Mouse (Mus musculus): ENCODE data around the gene Ptpra.
A peak's percentile ranks its signal among the peaks of the same experiment; 100 is the strongest.

Ptpra gene

DNA sequence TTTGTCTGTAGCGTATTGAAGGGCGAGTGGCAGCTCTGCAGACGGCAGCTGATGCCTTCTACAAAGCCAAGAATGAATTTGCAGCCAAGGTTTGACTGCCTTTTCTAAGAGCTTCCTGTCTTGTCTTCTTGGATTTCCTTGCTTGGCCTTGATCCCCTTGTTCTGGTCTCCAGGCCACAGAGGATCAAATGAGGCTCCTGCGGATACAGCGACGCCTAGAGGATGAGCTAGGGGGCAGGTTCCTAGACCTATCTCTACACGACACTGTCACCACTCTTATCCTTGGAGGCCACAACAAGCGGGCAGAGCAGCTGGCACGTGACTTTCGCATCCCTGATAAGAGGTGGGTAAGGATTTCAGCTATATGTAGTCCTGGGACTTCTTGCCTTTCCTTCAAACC, 7.9 kb upstream of the Ptpra start:
- peak; percentile 53 for DNase-seq (ENCODE audit: low read depth, low spot score)

DNA sequence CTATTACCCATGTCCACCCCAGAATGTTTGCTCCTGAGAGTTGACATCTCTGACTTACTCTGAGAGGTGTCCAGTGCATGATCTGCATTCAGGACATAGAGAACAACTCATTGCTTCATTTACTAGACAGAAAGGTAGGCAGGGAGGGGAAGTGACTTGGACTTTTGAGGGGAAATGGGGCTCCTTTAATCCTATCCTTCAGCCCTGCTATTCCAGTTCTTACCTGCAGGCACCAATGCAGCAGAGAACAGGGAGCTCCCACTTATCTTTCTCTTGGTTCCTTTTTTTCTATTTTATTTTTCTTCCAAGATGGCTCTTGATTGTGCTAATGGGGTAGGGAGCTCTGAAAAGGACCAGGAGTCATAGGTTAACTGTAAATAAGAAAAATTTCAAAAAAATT, 1.6 kb upstream of the Ptpra start:
- peak; percentile 21 for DNase-seq (ENCODE audit: low read depth, low spot score)

DNA sequence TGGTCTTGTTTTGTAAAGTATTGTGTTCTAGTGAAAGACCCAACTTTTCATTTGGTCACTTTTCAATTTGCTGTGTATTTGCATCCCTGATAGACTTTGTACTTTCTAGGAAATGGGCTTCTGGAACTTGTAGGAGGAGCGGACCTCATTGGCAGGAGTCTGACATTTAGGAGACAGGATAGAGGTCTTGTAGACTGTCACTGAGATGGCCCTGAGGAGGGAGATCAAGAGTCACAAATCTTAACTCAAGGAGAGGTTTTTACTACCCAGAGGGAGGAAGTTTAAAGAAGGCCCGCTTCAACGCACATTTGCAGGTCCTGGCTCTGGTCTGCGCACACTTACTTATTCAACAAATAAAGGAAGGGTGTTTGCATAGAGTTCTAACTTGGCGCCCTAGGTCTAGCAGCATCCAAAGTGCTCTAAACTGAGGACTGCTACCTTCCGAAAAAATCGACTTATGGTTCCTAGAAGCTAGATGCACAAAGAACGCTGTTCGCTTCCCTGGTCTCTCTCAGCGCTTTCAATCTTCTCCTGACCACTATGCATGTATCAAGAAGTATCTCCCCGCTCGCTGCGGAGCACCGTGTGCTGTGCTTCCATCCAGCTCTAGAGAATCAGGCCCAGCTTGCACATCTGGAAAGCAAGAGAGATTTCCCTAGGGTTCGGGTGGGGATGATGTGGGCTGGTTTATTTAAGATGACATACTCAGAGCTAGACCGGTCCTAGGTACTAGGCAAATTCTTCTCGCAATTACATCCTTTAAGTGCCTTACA, 871 bp upstream of the Ptpra start:
- DNase-seq (ENCODE audit: low read depth, low spot score), result peak; percentile 21

DNA sequence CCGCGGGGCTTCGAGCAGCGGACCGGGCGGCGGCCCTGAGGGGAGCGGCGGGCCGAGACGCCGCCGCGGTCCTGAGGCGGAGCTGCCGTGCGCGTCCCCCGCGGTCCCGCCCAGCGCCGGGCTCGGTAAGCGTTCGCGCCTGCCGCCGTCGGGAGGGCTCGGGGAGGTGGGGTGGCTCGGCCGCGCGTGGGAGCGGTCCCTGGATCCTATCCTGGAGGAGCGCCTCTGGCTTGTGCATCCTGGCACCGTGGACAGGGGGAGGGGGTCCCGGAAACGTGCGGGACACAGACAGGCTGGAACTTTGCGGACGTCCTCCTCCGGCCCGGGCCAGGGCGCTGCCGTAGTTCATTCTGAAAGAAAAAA, 337 bp downstream of the Ptpra start:
- peak; percentile 42 for DNase-seq (ENCODE audit: low read depth, low spot score)

DNA sequence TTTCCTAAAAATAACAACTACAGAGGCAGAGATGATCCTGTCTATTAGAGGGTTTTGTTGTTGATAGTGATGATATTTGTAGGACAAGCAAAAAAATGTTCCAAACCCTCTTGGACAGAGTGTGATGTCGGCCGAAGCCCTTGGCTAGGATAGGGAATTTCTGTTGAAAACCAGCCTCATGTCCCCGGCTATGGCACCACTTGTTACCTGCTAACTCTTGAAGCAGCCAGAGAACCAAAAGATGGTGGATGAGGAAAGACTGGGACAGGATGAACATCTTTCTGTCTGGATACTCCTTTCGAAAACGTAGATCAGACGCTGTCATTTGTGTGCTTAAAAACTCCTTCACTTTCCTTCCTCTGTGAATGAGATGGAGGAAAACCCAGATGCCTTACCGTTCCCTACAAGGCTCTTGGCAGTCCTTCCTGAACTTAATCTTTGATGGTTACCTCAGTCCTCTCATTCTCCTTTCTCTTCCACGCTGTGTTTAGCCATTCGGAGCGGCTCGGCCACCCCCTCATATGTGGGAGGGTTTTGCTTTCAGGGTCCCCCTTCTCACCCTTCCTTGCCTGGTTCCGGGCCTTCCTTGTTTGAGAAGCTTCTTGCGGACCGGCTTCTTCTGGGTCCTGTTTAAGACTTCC, 1.1 kb downstream of the Ptpra start:
- no peak for DNase-seq (ENCODE audit: low read depth, low spot score)

DNA sequence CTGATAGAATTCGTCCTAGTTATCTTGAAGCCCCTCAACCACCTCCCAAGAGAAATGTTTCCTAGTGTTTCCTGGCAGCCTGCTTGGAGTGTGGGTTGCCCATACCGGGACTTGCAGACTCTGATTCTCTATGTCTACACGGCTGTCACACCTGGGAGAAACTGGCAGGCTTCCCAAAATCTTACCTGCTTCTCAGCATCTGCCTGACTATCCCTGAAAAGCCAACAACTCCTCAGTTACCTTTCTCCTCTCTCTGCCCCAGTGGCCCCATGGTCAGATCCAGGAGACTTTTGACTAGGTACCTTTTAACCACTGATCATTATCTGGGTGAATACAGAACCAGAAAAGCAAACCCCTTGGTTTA, 1.6 kb downstream of the Ptpra start:
- no peak for DNase-seq (ENCODE audit: low read depth, low spot score)

DNA sequence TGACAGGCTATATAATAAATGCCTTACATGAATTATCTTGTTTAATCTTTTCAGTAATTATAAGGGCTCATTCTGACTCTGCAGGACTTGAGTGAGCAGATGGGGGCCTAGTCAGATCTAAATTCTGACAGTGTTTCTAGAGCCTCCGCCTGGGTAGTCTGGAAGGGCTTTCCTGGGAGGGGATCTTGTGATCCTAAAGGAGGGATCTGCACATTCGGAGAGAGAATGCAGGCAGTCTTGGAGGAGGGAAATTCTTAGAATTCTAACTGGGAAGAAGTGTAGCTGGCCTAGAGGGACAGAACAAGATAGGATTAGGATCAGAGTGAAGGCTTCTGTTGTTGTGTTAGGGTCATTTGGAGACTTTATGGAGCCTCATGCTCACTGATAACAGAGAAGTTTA, 2.2 kb downstream of the Ptpra start:
- no peak for DNase-seq (ENCODE audit: low read depth, low spot score)

DNA sequence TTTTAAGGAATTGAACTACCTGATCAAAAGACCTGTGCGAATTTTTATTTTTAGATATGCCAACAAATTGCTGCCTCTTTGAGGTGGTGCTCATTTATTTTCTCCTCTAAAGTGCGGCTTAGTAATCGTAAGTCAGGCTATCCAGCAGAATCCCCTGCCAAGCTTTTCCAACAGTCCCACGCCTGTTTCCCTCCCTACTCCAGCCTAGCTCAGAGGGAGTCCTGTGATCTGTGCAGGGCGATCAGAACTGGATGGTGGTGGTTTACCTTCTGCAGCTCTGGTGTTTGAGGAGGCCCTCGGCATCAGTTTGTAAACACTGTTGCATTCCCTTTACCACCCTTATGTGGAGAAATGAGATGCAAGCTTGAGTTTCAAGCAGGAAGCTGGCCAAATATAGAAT, 3.3 kb downstream of the Ptpra start:
- no peak for DNase-seq (ENCODE audit: low read depth, low spot score)

DNA sequence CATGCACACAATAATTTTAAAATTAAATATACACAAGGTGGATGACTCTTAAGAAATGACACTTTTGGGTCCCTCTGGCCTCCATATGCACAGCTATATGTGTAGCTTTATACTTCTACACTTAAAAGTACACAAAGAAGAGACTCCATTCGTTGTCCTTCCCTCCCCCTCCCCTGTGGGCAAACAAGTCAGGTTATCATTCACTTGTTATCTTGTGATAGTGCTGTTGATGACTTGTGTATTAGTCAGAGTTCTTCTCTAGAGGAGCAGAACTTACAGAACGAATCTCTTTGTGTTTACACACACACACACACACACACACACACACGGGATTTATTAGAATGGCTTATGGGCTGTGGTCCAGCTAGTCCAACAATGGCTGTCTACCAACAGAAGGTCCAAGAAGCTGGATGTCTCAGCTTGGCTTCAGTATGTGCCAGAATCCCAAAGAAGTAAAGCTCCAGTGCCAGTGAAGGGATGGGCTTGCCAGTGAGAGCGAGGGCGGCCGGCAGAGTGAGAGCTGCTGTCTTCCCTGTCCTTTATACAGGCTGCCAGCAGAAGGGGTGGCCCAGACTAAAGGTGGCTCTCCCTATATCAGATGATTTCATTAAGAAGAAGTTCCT, 4.8 kb downstream of the Ptpra start:
- DNase-seq (ENCODE audit: low read depth, low spot score), result no peak

DNA sequence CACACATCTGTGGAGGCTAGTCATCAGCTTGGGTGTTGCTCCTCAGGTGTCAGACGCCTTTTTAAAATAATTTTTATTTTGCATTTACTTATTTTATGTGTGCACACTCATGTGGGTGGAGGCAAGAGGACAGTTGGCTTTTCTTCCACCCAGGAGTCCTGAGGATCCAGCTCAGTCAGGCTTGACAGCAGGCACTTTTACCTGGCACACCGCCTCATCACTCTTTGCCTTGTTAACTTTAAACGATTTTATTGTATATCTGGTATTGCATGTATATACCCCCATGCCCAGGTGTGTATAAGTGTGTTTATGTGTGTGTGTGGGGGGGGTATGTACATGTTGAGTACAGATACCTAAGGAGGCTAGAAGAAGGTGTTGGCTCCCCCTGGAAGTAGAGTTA, 7.8 kb downstream of the Ptpra start:
- DNase-seq (ENCODE audit: low read depth, low spot score), result no peak

DNA sequence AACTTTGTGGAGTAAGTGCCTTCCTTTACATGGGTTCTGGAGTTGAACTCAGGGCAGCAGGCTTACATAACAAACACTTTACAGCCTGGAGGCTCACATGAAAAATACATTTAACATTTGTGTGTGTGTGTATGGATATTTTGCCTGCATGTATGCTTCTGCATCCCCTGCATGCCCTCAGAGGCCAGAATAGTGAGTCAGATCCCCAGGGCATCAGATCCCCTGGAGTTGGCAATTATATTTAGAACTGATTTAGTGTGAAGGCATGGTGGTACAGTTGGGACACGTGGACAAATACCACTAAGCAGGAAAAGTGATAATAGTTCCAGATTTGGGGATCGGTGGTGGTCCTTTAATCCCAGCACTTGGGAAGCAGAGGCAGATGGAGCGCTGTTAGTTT, 9.5 kb downstream of the Ptpra start:
- no peak for DNase-seq (ENCODE audit: low read depth, low spot score)

DNA sequence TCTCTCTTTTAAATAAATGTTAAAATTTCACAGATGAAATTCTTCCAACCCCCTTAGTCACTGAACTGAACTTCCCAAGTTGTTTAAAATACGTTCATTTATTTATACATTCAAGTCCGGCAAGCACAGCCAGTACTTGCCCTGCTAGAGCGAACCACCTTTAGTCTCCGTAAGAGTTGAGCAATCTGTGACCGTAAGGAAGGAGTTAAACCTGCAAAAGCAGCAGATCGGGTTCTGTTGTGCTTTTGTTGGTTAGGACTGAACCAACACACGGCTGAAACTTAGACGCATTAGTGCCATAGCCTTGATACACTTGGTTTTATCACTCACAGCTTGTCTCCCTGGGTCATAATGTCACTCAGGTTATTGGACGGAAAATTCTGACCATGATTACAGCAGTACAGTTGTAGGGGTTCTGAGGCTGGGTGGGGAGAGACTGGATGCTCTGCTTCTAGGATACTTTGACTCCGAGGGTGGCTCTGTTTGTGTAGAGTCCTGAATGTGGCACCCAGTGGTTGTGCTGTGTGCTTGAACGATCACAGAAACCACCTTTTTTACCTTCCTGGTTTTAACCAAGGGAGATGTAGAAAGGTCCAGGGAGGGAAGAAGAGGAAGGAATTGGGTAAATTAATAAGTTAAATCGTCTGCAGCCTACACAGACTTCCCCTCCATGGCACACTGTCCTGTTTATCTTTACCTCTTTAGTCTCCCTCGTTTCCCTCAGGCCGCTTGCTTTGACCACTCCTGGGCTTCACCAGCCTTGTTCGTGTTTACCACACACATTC, 11.4 kb downstream of the Ptpra start:
- DNase-seq (ENCODE audit: low read depth, low spot score), result no peak

DNA sequence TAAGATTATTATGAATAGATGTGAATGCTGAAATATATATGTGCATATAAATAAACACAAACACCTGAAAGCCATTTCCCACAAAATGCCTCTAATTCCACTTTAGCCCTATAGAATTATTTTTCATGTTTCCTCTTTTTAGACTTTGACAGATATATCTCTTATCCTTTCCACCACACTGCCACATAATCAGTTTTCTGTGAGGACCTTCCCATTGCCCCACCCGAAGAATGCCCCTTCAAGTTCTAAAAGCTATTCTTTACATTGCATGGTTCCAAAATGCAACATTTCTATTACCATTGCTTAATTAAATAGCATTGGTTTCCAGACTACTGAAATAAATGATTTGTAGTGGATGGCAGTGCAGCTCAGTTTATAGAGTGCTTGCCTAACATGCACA, 16.4 kb downstream of the Ptpra start:
- no peak for DNase-seq (ENCODE audit: low read depth, low spot score)

DNA sequence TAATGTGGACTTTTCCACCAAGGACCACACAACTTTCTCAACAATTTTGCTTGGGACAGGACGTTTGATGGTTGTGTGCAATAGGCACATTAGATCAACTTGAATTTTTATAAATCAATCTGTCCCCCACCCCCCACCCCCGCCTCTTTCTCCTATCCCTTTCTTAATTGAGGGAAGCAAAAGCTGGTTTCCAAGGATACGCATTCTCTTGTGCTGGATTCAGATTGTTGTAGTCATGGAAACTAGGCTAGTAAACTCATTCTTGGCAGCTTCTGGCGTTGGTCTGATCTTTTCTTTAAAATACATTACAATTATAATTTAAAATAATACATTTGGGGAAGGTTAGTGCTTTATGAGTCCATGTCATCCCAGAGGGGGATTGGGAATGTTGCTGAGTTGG, 19.3 kb downstream of the Ptpra start:
- peak; percentile 43 for DNase-seq (ENCODE audit: low read depth, low spot score)

DNA sequence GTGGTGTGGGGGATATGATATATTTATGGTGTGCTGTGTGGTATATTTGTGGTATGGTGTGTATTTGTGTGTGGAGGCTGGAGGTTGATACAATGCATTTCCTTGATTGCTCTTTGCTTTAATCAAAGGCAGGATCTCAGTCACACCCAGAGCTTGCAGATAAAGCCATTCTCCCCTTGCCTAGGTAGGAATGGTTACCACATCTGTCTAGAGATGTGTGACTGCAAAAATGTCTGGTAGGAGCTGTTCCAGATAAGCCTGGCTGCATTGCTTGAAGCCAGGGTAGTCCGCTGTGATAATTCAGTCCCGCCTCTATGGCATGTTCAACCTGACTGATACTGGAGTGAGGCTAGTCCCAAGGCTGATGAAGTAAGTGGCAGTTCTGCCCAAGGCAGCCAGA, 19.9 kb downstream of the Ptpra start:
- DNase-seq (ENCODE audit: low read depth, low spot score), result no peak

DNA sequence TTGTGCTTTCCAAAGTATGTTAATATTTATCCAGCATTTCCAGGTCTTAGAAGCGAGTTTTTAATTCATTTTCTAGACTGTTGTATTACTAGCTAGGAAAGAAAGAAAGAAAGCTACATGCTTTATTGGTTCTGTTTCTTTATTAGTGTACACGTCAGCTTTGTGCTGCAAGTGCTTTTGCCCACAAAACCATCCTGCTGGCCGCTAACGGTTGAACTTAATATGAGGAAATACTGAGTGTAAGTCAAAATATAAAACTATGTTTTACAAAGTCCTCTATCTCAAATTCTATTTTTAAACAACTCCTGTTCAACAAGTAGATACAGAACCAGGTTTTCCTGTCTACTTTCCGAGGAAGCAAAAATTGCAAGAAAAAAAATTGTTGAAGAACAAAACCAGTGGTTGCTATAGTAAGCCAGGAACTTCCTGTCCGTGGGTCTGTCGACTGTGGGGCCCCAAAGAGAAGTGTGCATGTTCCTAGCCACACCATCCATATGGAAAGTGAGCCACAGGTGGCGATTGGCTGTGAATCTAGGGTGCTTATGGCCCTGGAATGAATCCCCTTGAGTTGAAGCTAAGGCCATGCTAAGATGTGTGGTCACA, 22.9 kb downstream of the Ptpra start:
- no peak for DNase-seq (ENCODE audit: low read depth, low spot score)

DNA sequence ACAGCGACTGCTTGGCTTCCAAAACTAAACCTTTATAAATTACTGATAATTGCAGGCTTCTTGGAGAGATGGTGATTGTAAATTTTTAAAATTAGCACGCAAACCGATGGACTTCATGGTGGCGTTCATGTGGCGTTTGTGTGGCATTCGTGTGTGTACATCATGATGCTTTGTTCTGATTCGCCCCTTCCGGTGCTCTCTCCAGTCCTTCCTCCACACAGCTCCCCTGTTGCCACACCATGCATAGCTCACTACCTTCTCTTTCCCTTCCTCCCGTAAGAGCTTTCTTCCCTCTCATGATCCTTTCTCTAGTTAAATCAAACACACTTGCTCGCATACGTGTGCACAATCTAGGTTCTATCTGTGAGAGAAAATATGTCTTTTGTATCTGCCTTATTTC, 25.7 kb downstream of the Ptpra start:
- DNase-seq (ENCODE audit: low read depth, low spot score), result no peak

DNA sequence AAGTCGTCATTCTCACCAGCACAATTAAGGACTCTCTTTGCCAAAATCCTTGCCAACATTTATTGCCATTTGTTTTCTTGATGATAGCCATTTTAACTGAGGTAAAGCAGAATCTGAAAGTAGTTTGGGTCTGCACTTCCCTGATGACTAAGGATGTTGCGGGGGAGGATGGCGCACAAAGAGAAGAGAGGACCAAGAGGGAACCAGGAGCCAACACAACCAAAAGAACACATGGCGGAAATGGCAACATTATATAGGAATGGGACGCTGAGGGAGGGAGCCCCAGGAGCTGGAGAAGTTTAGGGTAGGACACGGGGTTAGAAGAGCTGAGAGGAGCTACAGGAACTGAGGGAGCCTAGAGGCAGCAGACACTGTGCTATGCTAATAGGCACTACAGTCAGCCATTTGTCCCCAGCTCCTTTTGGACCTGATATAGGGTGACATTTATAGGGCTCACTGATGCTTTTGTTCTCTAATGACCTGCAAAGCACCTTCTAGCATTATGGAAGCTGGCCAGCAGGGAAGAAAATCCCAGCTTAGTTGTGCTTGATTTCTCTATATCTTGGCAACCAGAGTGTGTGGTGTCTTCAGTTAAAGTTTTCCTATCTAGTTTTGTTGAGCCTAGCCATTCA, 26.7 kb downstream of the Ptpra start:
- no peak for DNase-seq (ENCODE audit: low read depth, low spot score)

DNA sequence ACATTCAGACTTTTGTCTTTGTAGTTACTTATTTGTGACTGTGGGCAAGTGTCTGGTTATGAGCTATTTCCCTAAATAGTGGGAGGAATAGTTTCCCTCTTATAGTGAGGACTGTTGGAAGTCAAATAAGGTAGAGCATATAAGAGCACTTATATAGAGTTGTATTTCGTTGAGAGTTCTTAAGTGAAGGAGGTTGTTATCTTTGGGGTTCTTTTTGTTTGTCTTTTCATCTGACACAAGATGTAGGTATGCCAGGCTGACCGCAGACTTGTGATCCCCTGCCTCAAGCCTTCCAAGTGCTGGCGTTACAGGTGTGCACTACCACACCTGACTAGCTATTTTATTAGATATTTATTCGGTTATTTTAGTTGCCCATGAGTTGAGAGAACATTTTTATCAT, 32.1 kb downstream of the Ptpra start:
- no peak for DNase-seq (ENCODE audit: low read depth, low spot score)

DNA sequence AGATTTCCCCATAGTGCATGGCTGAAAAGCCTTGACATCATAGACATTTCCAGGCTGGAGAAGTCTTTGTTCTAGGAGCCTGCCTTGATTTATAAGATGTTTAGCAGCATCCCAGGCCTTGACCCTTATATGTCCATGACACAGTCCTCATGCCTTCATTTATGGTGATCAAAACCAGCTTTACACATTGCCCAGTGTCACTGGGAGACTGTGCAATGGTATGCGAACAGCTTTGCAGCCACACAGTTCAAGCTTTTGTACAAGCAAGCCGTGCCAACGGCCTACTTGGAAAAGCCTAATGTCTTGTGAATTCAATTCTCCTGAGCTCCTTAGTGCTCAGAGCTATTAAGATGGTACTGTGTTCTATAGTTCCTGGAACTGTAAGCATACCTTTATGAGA, 32.6 kb downstream of the Ptpra start:
- no peak for DNase-seq (ENCODE audit: low read depth, low spot score)

DNA sequence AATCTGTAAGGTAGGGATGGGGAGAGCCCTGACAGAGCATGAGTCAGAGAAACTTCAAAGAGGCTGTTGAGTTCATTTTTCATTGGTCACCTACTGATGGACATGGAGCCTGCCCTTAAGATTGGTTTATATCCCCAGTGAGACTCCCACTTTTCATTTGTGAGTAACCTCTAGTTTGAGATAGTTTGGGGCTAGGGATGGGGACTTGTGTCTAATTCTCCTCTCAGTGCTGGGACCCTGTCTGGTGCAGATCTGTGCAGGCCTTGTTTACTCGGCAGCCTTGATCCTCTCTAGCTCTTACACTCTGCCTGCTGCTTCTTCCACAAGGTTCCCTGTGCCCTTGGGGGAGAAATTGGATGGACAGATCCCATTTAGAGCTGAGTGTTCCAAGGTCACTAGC, 34.1 kb downstream of the Ptpra start:
- DNase-seq (ENCODE audit: low read depth, low spot score), result no peak

DNA sequence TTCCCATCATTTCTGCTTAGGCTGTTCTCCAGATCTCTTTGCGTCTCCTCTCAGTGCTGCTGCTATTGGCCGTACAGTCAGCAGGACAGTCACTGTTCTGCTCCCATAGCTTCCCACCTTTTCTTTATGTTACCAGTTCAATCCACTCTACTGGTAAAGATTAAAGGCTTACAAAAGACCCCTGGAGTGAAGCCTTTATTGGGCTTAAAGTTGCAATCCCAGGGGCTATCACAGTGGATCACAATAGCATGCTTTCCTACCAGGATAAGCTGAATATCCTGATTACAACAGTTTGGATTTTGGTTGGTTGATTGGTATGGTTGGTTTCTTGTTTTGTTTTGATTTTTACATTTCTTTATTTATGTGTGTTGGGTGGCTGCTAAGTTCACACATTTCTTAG, 37.9 kb downstream of the Ptpra start:
- DNase-seq (ENCODE audit: low read depth, low spot score), result peak; percentile 73

Data from R1 (cell line).